Mouse (Mus musculus): ENCODE measurements at regions not wholly inside any gene's neighbourhood (a gene's known extent, or its start where the extent isn't known, plus 50 kb on each side); places are given as distances from the start of the nearest gene placed in this dataset.

DNA sequence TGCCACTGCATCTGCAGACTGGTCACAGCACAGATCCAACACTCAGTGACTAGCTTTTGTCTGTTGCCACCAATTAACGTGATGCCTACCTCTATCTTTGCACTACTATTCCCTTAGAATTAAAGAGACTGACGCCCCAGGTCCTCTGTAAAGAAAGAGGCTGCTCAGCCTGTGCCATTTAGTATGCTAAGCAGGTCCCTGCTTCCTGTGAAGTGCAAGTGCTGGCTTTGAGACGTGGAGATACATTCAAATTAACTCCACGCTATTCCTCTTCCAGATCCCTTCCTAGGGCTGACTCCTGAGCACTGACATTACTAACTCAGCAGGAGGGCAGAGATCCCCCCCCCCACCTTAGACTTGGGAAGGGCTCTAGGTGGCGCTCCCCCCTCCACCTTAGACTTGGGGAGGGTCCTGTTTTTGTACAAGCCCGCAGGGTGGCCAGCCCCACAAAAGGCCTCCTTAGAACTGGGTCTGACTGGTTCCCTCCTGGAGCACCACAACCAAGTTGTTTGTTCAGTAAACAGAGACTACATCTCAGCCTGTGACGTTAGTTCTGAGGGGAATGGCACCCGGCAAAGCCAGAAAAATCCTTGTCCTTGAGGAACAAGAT, 184.0 kb downstream of the Gm26897 start:
- H3K9ac ChIP-seq (ENCODE audit: low read length) = no peak overlapping the region
- H3K36me3 ChIP-seq (ENCODE audit: control insufficient read depth, insufficient read depth, low read length) = no peaks in the 10 kb centered on the region
- no peaks in the 10 kb centered on the region for H3K9me3 ChIP-seq (ENCODE audit: control insufficient read depth, low read length)
- DNase-seq (ENCODE audit: low spot score, missing footprints) (no peak), ATAC-seq (ENCODE audit: low FRiP score) (peak; percentile 71)
- WGBS = 19% methylated on average over 8 of the region's 8 CpGs
- H3K27ac ChIP-seq (ENCODE audit: low read depth, low read length) = 0 out of 2 replicates have a peak overlapping the region, but pooled peaks have one; percentile 4
- H3K27me3 ChIP-seq (ENCODE audit: control insufficient read depth, insufficient read depth, low read length) = no peaks in the 10 kb centered on the region
- no peak overlapping the region for H3K4me2 ChIP-seq
- no peak overlapping the region for H3K4me3 ChIP-seq (ENCODE audit: low read depth, low read length)
- H3K4me1 ChIP-seq (ENCODE audit: control insufficient read depth, insufficient read depth, low read length) = peaks cover 15% of the 10 kb centered on the region

GRCm38 (mm10) chr5:111918888-111919287, 185.2 kb downstream of the Gm26897 start:
- Histone ChIP-seq H3K4me1 (ENCODE audit: control insufficient read depth, insufficient read depth, low read length) (peaks cover 13% of the 10 kb centered on the region), H3K4me3 (ENCODE audit: low read depth, low read length) (no peak overlapping the region), H3K9me3 (ENCODE audit: control insufficient read depth, low read length) (no peaks in the 10 kb centered on the region), H3K27me3 (ENCODE audit: control insufficient read depth, insufficient read depth, low read length) (no peaks in the 10 kb centered on the region), H3K9ac (ENCODE audit: low read length) (no peak overlapping the region), H3K4me2 (no peak overlapping the region), H3K36me3 (ENCODE audit: control insufficient read depth, insufficient read depth, low read length) (no peaks in the 10 kb centered on the region), H3K27ac (ENCODE audit: low read depth, low read length) (no peak overlapping the region)
- 83% methylated on average over 14 of the region's 14 CpGs for WGBS
- DNase-seq (ENCODE audit: low spot score, missing footprints) (no peak), ATAC-seq (ENCODE audit: low FRiP score) (no peak)

DNA sequence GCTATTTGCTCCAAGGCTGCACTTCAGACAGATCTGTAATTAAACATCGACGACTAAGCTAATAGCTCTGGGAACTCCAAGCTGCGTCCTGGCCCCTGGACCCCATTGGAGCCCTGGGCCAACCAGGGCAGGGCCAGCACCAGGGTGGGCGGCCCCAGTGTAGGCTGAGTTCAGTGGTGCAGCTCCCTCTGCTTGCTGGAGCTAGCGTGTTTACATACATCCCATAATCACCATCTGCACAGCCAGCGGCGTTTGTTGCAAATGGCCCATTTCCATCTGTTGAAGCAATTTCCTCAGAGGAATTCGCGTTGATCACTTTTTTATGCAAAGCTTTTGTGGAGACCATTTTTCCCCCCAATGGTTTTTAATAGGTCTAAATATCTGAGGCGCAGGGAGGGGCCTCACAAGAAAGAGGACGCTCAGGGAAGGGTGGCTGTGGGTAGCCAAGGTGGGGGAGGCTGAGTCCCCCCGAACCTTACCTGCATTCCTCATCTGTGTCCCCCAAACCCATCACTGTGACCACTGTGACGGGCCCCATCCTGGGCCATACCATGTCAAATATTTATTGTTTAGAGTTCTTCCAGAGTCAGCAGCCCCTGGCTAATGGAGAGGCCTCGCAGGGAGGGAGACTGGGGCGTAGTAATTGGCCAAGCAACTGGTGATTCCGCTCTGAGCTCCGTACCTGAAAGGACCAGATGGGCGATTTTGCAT, 189.4 kb downstream of the Gm26897 start:
- WGBS = 54% methylated on average over 18 of the region's 18 CpGs
- ATAC-seq (ENCODE audit: low FRiP score) = peak; percentile 77
- H3K4me1 ChIP-seq (ENCODE audit: control insufficient read depth, insufficient read depth, low read length) = peaks cover 10% of the 10 kb centered on the region; the same call in 1 of the 2 replicates
- no peak overlapping the region for H3K4me3 ChIP-seq (ENCODE audit: low read depth, low read length)
- DNase-seq (ENCODE audit: low spot score, missing footprints) = peak; percentile 88
- H3K9ac ChIP-seq (ENCODE audit: low read length) = no peak overlapping the region
- H3K27ac ChIP-seq (ENCODE audit: low read depth, low read length) = no peak overlapping the region
- H3K9me3 ChIP-seq (ENCODE audit: control insufficient read depth, low read length) = no peaks in the 10 kb centered on the region
- H3K4me2 ChIP-seq = no peak overlapping the region
- no peaks in the 10 kb centered on the region for H3K27me3 ChIP-seq (ENCODE audit: control insufficient read depth, insufficient read depth, low read length)
- no peaks in the 10 kb centered on the region for H3K36me3 ChIP-seq (ENCODE audit: control insufficient read depth, insufficient read depth, low read length)

DNA sequence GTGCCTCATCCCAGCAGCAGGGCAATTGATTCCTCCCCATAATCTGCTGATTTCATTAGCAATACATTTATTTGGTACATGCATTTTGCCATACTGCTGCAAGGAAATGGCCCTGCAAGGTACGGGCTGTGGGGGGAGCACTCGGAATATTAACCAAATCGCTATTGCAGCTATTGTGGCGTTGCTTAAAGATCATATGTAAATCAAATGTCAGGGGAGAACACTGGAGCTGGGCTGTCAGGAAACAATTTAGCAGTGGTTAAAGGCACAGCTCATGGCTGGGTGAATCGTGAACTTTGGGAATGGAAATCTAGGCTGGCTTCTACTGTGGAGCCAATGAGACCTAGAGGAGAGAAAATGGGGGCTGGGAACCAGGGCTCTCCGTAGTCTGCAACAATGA, 192.0 kb downstream of the Gm26897 start:
- no peak overlapping the region for H3K9ac ChIP-seq (ENCODE audit: low read length)
- no peaks in the 10 kb centered on the region for H3K36me3 ChIP-seq (ENCODE audit: control insufficient read depth, insufficient read depth, low read length)
- peaks cover 20% of the 10 kb centered on the region for H3K4me1 ChIP-seq (ENCODE audit: control insufficient read depth, insufficient read depth, low read length)
- H3K27me3 ChIP-seq (ENCODE audit: control insufficient read depth, insufficient read depth, low read length) = no peaks in the 10 kb centered on the region
- H3K9me3 ChIP-seq (ENCODE audit: control insufficient read depth, low read length) = no peaks in the 10 kb centered on the region
- no peak overlapping the region for H3K4me2 ChIP-seq
- peak; percentile 66 for DNase-seq (ENCODE audit: low spot score, missing footprints)
- ATAC-seq (ENCODE audit: low FRiP score) = no peak
- H3K27ac ChIP-seq (ENCODE audit: low read depth, low read length) = no peak overlapping the region; the same call in 1 of the 2 replicates
- 69% methylated on average over 6 of the region's 6 CpGs for WGBS
- no peak overlapping the region for H3K4me3 ChIP-seq (ENCODE audit: low read depth, low read length)

- H3K4me3 ChIP-seq (ENCODE audit: low read depth, low read length) = no peak overlapping the region
- H3K4me2 ChIP-seq = no peak overlapping the region
- H3K27me3 ChIP-seq (ENCODE audit: control insufficient read depth, insufficient read depth, low read length) = no peaks in the 10 kb centered on the region
- ATAC-seq (ENCODE audit: low FRiP score) = no peak; the same call in 1 of the 2 replicates
- peaks cover 16% of the 10 kb centered on the region for H3K4me1 ChIP-seq (ENCODE audit: control insufficient read depth, insufficient read depth, low read length)
- no peaks in the 10 kb centered on the region for H3K9me3 ChIP-seq (ENCODE audit: control insufficient read depth, low read length)
- peak; percentile 89 for DNase-seq (ENCODE audit: low spot score, missing footprints)
- no peak overlapping the region for H3K27ac ChIP-seq (ENCODE audit: low read depth, low read length)
- H3K9ac ChIP-seq (ENCODE audit: low read length) = peak overlapping the region; percentile 33; the same call in 1 of the 2 replicates
- WGBS = 29% methylated on average over 15 of the region's 15 CpGs
- H3K36me3 ChIP-seq (ENCODE audit: control insufficient read depth, insufficient read depth, low read length) = no peaks in the 10 kb centered on the region
These were observed 195.7 kb downstream of the Gm26897 start for GRCm38 (mm10) chr5:111929180-111929990.

DNA sequence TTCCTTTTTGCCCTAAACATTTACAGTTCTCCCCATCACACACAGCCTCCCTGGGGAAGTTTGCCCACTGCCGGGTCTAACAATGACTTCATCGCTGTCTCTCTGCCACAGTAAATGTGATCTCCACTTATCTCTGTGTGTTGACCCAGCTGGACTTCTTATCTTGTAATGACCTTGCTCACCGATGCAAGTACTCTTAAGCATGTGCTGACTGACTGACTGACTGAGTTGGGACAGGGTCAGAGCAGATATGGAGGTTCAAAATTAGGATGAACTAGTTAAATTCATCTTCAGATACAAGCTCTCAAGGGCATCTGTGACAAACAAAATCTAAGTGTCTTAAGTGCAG, 196.2 kb downstream of the Gm26897 start:
- H3K9me3 ChIP-seq (ENCODE audit: control insufficient read depth, low read length) = no peaks in the 10 kb centered on the region
- no peak for DNase-seq (ENCODE audit: low spot score, missing footprints)
- H3K9ac ChIP-seq (ENCODE audit: low read length) = no peak overlapping the region
- H3K27me3 ChIP-seq (ENCODE audit: control insufficient read depth, insufficient read depth, low read length) = no peaks in the 10 kb centered on the region
- H3K4me3 ChIP-seq (ENCODE audit: low read depth, low read length) = no peak overlapping the region
- H3K4me2 ChIP-seq = no peak overlapping the region
- H3K36me3 ChIP-seq (ENCODE audit: control insufficient read depth, insufficient read depth, low read length) = no peaks in the 10 kb centered on the region
- H3K4me1 ChIP-seq (ENCODE audit: control insufficient read depth, insufficient read depth, low read length) = peaks cover 16% of the 10 kb centered on the region
- 43% methylated on average over 3 of the region's 3 CpGs for WGBS
- H3K27ac ChIP-seq (ENCODE audit: low read depth, low read length) = no peak overlapping the region
- no peak for ATAC-seq (ENCODE audit: low FRiP score)

- Histone ChIP-seq H3K27me3 (ENCODE audit: control insufficient read depth, insufficient read depth, low read length) (no peaks in the 10 kb centered on the region), H3K36me3 (ENCODE audit: control insufficient read depth, insufficient read depth, low read length) (no peaks in the 10 kb centered on the region), H3K4me1 (ENCODE audit: control insufficient read depth, insufficient read depth, low read length) (peaks cover 12% of the 10 kb centered on the region), H3K4me2 (no peak overlapping the region), H3K9me3 (ENCODE audit: control insufficient read depth, low read length) (no peaks in the 10 kb centered on the region), H3K27ac (ENCODE audit: low read depth, low read length) (no peak overlapping the region), H3K4me3 (ENCODE audit: low read depth, low read length) (no peak overlapping the region), H3K9ac (ENCODE audit: low read length) (no peak overlapping the region)
- 73% methylated on average over 3 of the region's 3 CpGs for WGBS
- DNase-seq (ENCODE audit: low spot score, missing footprints) = no peak
- ATAC-seq (ENCODE audit: low FRiP score) = no peak
These were observed 198.0 kb downstream of the Gm26897 start for GRCm38 (mm10) chr5:111931733-111932132.

DNA sequence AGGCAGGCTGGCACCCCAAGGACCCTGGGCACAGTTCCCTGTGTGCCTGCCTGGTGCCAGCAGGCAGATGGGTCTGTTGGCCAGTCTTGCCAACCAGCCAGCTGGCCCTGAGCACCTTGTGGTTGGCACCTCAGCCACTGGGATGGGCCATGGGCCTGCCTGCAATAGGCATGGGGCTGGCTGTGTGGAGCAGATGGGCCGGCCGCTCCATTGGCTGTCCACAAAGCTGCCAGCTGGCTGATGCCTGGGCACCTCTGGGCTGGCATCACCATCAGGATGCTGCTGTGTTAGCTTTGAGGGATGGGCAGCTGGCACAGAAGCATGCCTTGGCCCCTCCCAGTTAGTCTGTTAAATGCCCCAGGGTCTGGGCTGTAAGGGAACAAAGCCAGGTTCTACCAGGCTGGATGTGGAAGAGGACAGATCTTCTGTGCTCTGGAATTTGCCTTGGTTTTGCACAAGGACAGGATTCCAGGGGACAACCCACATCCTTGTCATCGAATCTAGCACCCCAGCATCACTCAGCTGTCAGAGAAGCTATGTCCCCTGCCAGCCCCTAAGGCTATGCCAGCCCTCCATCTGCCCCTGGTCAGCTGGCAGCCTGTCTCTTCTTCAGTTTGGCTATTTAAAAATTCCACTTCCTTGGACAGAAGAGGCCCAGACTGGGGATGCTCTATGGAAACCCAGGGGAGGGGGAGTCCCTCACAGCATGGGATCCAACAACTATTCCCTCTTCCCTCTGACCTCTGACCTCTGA, 201.8 kb downstream of the Gm26897 start:
- H3K27ac ChIP-seq (ENCODE audit: low read depth, low read length) = no peak overlapping the region
- no peaks in the 10 kb centered on the region for H3K4me1 ChIP-seq (ENCODE audit: control insufficient read depth, insufficient read depth, low read length)
- no peak overlapping the region for H3K9ac ChIP-seq (ENCODE audit: low read length)
- H3K9me3 ChIP-seq (ENCODE audit: control insufficient read depth, low read length) = no peaks in the 10 kb centered on the region
- H3K4me2 ChIP-seq = no peak overlapping the region
- WGBS = 84% methylated on average over 3 of the region's 3 CpGs
- no peaks in the 10 kb centered on the region for H3K36me3 ChIP-seq (ENCODE audit: control insufficient read depth, insufficient read depth, low read length)
- no peak for ATAC-seq (ENCODE audit: low FRiP score)
- no peak overlapping the region for H3K4me3 ChIP-seq (ENCODE audit: low read depth, low read length)
- DNase-seq (ENCODE audit: low spot score, missing footprints) = peak; percentile 31
- no peaks in the 10 kb centered on the region for H3K27me3 ChIP-seq (ENCODE audit: control insufficient read depth, insufficient read depth, low read length)
